Mouse (Mus musculus) MN1 (cell line): ENCODE measurements around the gene Gabra5.

Experiments used
- DNase-seq: peaks from one replicate; pipeline ENCODE4 v3.0.0-alpha.2; 2016; ENCODE audit warnings: low spot score

The Gabra5 gene

DNA sequence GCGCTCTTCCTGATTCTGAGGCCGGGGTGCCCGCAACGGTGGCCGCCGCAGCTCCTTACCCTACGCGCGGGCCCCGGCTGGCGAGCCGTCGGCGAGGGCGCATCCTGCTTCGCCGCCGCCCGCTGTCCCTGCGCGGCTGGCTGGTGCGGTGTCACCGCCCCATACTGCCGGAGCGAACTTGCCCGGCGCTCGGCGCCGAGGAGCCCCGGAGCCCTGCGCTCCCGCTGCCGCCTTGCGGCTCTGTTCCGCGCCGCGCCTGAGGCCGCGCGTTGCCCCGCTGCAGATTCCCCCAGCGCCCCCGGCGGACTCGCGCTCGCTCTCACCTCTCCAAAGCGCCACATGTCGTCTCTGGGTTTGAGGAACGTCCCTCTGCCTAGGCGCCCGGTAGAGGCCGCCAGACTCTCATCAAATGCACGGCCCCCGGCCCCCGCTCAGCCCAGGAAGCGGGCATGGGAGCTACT is at the start of gene Gabra5:
Gene Gabra5 (minus strand): TSS at position 379 of the 461 bp plus-strand sequence.
- no peak for DNase-seq

DNA sequence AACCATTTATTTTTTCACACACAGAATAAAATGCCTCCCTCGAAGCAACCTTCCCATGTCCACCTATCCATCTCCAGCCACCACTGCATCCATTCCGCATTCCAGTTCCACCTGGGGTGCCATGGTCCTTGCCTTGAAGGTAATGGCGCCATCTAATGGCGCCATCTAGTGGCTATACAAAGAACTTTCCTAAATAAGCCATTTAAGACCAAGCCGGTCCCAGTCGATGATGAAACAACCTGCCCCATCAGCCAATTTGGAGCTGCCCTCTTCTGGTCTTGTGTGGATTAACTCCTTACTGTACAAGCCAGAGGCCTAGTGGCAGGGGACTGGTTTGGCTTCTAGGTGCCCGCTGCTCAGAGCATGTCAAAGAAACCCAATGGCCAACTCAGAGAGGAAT is 28.7 kb upstream of the Gabra5 start:
- DNase-seq = no peak

DNA sequence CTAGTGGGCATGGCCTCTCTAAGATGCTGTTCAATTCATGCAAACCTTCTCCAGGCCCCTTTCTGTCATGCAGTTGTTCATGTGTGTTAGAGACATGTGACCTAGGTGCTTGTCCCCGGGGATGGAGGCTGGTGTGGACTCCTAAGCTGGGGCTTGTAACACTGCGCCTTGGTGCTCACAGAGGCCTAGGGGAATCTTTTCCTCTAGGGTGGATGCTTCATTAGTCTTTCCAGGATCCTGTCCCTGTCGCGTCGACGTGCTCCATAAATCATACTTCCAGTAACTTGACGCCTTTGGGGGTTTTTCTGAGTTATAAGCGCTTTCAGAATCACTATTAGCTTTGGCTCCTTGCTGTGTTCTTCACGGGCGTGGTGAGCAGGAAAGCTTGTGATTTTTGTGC is 22.8 kb upstream of the Gabra5 start:
- no peak for DNase-seq

DNA sequence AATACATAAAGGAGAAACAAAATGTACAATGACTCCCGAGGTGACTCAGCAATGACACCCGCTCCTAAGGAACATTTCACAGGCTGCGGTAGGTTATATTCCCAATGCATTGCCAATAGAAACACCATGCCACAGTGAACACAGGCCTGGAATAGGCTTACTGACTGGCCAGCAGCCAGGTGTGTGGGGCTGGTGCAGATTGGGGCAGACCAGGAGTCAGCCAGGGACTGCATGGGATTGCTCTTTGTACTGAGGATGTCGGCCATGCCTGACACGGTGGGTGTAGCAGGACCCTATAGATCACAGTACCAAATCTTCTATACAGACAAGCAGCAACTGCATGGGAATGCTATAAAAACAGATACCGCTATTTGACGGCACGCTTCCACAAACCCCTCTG is 20.1 kb upstream of the Gabra5 start:
- no peak for DNase-seq

DNA sequence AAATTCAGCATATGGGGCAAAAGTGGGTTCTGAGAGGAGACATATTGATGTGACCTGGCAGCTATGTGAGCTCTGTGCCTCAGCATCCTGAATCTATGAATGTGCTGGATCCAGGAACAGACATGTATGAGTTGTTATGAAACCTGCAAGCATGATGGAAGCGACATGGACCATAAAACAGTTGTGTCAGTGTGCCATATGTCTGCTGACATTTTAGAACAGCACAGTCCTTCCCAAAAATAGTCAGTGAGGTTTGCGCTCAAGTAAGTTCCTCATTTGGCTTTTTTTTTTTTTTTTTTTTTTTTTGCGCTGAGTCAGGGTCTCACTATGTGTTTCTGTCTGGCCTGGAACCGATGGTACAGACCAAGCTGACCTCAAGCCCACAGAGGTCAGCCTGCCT is 19.6 kb upstream of the Gabra5 start:
- DNase-seq = no peak

DNA sequence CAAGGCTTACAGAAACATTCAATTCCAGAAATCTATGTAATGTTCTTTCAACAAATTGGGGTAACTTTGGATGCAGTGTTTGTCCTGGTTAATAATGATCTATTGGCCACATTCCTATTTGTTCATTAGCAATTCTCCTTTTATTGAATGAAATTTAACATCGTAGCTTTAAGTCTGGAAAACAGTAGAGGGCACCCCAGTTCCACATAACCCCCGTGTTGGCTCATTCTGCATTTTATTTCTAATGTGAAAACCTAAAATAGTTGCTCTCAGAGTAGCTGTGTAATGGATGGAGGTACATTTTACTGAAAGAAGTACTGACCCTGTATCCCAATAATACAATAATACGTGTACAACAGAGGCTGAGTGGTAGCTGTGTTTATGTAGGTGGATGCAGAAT is 3.1 kb upstream of the Gabra5 start:
- DNase-seq = peak; percentile 18

DNA sequence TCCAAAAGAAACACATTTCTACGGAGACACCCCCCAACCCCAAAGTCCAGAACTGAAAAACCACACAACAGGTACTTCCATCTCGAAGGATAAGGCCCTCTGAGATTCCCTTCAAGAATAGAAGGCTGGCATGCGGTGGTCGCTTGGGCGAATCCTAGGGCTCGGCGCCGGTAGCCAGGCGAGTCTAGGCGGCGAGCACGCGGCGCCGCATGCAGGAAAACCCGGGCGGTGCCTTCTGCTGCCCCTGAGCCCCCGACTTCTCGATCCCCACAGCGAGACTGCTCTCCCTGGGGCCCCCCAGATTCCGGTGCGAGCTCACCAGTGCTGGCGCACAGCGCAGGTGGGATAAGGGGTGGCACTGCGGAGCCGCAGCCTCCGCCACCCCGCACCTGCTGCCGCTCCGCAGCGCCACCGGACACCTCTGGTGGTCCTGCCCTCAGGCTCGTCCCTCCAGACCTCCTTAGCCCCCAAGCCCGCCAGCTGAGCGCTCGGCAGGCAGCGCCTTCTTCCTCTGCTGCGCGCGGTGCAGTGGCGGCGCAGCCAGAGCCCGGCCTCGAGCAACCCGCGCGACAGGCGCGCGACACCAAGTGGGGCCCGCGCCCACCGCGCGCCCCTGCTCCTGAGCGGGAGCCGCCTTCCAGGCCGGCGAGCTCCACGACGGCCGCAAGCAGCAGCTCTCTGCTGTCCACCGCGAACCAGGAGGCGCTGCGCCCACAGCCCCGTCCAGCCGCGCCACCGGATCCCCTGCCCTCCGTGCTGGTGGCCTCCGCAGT is 813 bp downstream of the Gabra5 start:
- DNase-seq = no peak

DNA sequence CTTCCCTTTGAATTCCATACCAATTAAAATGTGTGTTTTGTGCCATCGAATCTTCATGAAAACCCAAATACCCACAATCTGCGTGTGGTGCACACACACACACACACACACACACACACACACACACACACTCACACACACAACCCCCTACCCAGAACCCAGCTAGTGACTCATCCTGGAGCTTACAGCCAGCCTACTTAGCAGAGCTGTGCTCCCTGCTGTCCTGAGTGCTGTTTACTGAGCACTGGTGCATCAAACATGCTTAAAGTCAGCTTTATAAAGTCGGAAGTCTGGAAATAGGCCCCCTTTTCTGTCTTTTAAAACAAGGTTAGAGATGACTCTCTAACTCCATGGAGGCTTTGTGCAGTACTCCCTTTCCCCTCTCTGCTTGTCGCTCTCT is 7.0 kb downstream of the Gabra5 start:
- DNase-seq = no peak

DNA sequence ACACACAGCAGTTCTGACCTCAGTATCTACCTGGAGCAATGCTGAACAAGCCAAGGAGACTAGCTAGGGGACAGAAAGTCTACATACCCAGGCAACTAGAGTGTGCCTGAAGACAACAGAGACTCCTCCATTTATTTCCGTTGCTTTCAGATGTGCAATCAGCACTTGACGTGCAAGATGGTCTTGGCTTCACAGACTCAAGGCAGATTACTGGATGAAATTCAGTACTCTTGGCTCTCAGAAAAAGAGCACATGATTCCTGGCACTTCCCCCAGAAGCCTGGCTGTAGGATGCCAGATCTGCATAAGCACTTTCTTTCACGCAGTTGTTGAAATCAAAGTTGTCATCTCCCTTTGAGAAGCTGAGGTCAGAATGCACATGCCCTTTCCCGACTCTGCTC is 18.1 kb downstream of the Gabra5 start:
- DNase-seq = no peak

DNA sequence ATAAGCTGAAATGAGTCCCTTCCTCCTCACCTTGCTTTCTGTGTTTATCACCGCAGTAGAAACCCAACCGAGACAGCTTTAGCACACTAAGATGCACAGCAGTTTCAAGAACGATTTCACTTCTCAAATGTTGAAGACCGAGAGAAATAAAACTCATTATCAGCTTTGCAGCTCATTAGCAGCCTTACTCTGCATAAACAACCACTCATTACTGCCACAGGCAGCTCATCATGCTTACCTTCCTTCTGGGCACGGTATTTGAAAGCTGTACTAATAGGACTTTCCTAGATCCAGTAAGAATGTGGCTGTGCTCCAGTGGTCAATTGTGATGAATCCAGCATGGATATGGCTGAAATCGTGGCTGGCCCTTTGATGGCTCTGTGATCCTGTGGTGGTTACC is 23.0 kb downstream of the Gabra5 start:
- DNase-seq = no peak

DNA sequence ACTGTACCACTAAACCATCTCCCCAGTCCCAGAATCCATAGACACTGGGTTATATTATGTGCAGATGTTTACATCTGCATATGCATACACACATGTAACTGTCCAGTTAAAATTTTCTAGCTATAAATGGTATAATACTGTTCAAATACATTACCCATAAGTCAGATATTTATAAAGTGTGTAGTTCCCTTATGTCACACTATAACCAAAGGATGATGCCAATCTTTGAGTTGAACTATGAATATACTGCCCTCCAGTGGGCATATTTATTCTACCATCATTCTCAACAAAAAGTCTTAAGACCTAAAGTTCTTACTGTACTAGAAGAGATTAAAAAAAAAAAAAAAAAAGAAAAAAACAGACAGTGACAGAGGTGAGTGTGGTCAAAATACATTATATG is 27.0 kb downstream of the Gabra5 start:
- peak; percentile 11 for DNase-seq

DNA sequence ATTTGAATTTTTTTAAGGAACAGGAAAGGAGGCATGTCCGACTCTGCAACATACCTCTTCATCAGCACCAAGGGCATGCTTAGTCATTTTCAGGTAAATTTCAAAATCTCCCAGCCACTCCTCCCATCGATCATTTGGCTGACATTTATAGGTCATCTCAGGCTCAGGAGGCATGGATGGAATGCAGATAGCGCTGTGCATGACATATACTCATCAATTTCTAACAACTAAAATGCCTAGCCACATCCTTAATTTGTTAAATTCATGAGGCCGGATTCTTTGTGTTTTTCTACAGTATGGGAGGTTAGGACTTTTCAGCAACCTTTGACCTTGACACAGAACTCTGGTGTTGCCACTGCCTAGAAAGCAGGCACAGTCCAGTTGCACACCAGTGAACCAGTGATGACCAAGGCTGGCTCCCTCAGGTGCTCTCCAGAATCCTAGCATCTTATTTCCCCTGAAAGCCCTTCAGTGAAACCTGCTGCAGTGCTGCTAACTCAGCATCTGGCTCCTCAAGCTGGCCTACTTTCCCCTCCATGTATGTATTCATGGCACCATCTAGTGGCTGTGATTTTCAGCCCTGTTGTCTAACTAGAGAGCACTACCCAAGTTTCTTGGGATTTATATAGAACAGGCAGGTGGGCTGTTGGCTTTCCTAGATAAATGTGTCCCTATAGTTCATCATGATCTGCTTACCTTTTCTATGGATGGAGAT is 35.9 kb downstream of the Gabra5 start:
- DNase-seq = peak; percentile 13

DNA sequence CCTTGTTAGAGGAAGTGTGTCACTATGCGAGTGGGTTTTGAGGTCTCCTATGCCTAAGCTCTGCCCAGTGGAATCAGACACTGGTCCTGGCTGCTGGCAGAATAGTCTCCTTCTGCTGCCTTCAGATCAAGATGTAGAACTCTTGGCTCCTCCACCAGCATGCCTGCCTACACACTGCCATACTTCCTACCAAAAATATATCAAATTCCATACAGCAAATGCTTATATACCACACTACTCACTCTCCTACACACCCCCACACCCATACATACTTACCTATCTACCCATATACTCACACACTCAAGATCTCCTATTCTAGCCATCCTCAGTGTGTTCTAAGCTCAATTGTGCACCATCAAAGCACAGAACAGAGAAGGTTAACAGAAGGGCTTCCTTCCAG is 38.5 kb downstream of the Gabra5 start:
- DNase-seq = no peak

DNA sequence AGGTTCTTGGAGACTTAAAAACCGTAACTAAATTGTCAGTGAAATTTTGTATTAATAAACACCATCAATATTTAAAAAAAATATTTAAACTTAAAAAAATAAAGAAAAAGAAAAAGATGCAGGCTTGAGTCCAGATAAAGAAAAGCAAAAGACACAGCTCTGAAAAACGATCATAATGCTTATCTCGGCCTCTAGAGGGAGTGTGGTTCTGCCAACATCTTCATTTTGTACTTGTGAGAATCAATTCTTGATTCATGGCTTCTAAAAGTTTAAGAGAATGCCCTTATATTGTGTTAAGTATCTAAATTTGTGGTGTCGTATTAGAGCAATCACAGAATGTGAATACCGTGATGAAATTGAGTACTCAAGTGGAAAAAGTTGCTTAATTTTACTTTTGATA is 49.5 kb downstream of the Gabra5 start:
- no peak for DNase-seq

DNA sequence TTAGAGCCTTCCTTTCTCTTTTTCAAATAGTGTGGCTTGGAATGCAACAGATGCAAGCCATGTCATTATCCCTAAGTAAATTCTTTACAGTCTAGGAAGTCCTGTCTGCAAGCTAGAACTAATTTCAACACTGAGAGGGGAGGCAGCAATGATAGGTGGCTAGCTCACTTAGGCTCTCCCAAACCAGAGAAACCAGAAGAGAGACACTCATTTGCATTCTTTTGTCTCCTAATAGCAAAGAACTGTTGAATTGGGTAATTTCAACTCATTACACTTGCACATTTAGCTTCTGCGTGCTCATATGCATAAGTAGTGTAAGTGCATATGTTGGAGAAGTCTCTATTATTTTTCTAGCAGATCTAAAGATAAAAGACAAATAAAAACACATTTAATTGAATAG is 61.6 kb downstream of the Gabra5 start:
- no peak for DNase-seq

DNA sequence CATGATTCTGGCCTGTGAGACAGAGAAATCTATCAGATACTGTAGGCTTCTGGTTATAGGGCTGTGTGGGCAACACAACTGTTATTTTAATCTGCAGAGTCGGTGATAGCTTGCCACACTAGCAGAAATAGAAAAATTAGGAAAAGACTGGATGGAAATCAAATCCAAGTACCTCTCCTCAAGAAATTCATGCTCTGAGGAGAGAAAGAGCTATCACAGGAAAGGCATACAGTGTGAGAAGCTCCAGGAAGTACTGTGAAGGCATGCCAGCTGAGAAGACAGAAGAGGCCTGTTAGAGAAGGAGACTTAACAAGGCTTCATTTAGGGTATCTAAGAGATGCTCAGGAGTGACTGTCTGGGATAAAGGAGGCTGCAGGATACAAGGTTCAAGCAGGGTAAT is 87.2 kb downstream of the Gabra5 start:
- no peak for DNase-seq

DNA sequence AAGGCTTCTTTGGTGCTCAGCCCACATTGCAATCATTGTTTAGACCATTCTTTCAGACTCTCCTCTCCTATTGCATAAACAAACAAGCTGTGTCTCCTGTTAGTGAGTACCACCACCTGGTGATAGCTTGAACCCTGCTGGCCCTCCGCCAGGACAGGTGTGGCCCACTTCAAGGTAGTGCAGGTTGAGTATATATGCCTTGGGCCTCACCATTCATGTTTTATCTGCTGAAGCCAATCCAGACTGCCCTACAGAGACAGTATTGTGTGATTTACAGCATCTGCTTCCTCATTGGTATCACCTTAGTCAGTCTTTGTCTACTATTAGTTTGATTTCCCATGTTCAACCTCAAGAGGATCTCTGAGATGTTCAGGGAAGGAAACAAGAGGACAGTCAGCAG is 88.8 kb downstream of the Gabra5 start:
- DNase-seq = no peak

DNA sequence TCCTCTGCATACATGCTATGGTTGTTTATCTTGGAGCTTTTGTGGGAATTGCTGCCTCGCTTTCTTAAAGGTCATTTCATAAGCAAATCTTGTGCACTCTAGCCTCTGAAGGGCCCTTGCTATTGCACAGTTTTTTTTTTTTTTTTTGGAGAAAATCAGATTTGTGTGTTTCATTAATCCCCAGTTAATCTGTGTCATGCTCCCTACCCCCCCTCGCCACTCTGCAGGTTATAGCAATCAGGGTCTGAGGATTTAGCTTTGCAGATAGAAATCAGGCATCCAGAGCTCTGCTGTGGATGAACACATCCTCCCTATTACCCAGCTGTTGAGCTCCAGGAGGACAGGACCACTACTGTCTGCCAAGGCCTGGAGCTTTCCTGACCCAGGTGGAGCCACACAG is 90.5 kb downstream of the Gabra5 start, which contains the start of gene Gabrb3:
Gene Gabrb3 (plus strand): TSS at position 301 of the 400 bp plus-strand sequence.
- no peak for DNase-seq

DNA sequence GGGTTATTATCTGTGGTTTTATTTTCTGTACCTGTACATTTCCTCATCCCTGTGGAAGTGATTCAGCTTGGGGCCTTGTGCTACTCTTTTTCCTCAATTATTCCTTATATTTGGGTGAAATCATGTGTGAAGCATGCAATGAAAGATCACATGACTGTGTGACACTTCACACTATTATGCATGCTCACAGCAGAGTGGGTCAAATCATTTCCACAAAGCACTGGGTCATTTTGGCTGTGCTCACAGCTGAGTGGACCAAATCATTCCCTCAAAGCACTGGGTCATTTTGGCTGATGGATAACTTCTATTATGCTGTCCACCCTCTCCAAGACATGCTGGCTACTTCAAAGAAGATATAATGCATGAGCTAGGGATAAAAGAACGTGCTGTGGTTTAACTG is 97.0 kb downstream of the Gabra5 start:
- no peak for DNase-seq

DNA sequence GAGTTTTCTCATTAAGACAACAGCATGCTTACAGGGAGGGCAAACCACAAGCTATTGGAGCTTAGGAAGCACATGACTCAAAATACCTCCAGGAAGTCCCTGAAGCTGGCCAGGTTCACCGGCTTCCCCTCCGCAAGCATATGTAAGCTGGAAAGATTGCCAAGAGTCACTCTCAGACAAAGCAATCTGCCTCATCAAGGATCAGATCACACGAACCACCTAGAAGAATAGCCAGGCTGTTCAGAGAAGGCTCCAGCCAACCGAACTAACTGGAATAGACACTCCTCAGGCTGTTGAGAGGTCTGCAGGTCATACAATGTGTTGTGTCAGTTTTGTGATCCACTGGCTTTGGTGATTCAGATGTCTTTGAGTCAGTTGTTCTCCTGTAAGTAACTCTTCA is 98.7 kb downstream of the Gabra5 start:
- no peak for DNase-seq

DNA sequence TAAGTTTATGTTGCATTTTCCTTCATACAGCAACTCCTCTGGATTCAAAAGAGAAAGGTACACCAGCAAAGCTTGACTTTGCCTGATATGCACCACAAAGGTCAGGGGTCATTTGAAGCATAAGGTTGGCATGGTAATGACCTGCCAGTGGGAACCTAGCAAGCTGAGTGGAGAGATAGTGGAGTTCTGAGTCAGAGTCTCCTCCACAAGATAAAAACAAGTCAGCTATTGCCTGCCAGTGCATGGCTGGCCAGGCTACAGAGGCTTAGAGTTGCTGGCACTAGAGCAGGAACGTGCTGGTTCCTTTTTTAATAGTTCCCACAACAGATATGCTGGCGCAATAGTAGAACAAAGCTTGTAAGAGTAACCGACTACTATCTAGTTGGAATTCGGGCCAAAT is 116.3 kb downstream of the Gabra5 start:
- DNase-seq = no peak

DNA sequence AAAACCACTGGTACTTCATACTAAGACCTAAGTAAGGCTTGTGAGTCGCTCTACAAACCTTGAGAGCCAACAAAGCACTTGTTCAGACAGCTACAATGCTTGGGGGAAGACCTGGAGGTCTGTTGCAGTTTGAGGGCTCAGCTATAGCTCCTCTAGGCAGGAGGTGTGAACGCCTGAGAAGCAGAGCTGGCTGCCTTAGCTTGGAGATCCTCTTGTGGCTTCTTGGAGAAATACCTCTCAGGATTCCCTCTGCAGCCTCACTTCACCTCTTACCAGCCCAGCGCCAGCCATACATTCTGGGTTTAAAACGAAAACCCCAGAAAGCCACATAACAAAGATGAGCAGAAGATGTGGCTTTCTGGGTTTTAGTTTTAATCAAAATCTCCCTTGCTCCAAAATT is 119.8 kb downstream of the Gabra5 start:
- no peak for DNase-seq

DNA sequence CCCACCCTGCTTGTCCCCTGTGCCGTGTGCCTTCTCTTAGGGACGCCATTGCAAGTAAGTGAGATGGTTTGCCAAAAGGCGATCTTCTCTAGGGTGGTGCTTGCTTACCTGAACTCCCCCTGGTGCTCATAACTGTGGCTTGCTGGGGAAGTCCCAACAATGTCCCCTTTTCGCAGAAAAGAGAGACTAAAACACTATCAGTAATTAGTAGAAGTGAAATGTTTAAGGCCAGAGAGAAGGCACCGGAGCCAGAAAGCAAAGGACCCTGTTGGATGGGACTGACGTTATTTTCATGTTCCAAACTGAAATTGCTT is 122.6 kb downstream of the Gabra5 start:
- no peak for DNase-seq
